Mouse (Mus musculus) layer of hippocampus, adult 9-11 months (tissue): ENCODE results near the gene Rps15.

Source experiments
- DNase-seq: peaks from one replicate; pipeline ENCODE4 v3.0.0; 2022

Rps15 gene

DNA sequence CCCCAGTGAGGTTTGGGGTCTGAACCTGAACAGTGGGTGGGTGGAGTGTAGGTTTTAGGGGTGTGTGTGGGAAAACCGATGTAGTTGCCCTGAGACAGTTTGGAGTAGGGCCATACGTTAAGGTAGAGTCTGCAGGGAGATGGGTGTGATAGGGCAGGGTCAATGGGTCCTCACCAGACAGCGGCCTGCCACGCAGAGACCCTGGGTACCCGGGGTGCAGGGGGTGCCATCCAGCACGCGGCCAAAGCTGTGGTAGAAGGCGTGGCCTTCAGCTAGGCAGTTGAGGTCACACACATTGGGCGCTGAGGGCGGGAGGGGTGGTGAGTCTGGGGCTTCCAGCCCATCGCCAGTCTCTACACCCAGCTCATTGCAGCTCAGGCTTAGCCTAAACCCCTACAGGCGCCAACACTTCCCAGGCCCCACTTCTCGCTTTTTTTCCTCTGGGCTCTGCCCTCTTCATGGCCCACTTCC lies 51.2 kb downstream of the Rps15 start:
- DNase-seq, result no peak
